Mouse (Mus musculus): ENCODE data around the gene Ngdn. TPM values are rescaled to one million over a fixed set of nuclear protein-coding genes. Genes with fewer than 3 reads are reported as not detected.
"Not testable (repeated sequence)": the region's sequence is repeated elsewhere in the genome, so short reads cannot be mapped to it uniquely, and the experiment has no call there.

Gene Ngdn
- polyA plus RNA-seq (2015; fragmentation: Nextera tagmentation; extraction: Ambion mirVana), result 70.7 and 73.9 TPM in 2 replicates

DNA sequence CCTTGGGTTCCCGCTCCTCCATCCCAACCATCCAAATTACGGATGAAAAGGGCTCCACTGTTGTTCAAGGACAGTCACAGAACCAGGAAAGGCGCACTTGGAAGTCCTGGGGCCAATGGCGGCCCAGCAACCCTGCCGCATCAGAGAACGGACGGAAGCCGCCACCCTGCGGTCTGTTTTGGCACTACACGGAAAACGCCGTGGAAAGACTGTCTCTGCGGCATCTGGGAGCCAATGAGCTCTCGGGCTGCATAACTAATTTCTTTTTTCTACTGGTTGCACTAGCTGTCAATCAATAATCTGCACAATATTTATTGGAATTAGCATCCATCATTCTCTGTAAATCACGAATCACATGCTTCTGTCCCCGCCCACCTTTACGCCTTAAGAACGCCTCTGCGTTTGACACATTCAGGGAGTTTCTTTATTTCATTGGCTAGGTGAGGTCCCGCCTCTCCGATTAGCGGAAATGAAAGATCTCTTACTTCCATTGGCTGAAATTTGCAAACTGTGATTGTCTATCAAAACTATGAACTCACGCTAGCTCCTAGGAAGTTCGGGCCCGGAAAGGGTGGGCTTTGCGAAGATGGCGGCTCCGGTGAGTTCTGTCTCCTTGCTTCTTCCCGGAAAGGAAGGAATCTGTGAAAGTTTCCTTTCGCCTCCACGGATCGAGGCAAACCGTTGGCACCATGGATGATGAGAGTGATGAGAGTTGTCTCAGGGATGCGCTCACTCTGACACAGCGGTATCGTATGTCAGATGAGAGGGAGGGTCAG lies at the start of gene Ngdn:
Ngdn (plus strand) TSS at position 464 of the 776 bp plus-strand sequence.
- H3K36me3 ChIP-seq, result peaks cover 16% of the 10 kb centered on the region
- H3K4me1 ChIP-seq, result no peaks in the 10 kb centered on the region
- peak within 1 kb of the TSS; percentile 68 for H3K9ac ChIP-seq
- WGBS, result under 1% methylated on average over 36 of the region's 36 CpGs
- H3K4me3 ChIP-seq (replicated peaks), result peak within 1 kb of the TSS; percentile 76
- H3K4me2 ChIP-seq (replicated peaks), result peak within 1 kb of the TSS; percentile 75
- H3K27me3 ChIP-seq, result no peaks in the 10 kb centered on the region
- peak; percentile 97 for ATAC-seq (ENCODE audit: insufficient number of reproducible peaks, low FRiP score, low TSS enrichment, low read depth)
- H3K27ac ChIP-seq (replicated peaks), result peak within 1 kb of the TSS; percentile 97
- H3K9me3 ChIP-seq (replicated peaks), result no peaks in the 10 kb centered on the region

DNA sequence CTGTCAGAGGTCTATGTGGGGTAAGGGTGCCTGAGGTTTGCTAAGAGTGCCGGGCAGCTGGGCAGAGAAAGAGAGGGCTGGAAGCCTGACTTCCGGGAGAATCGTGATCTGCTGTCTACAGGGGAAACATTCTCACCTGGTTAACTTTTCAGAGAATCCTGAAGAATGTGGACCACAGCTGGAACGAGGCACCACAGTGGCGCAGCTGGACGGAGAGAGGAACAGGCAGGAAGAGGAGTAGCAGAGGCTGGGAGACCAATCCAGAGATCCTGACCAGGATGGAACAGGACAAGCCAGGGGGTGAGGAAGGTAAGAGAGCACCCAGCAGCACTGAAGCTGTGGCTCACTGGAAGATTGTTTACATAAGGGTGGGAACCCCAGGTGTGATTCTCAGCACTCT lies 49.6 kb upstream of the Ngdn start:
- ATAC-seq (ENCODE audit: insufficient number of reproducible peaks, low FRiP score, low TSS enrichment, low read depth), result no peak
- no peaks in the 10 kb centered on the region for H3K4me1 ChIP-seq
- WGBS, result 65% methylated on average over 6 of the region's 6 CpGs
- no peak overlapping the region for H3K4me3 ChIP-seq (replicated peaks)
- no peaks in the 10 kb centered on the region for H3K27me3 ChIP-seq
- H3K36me3 ChIP-seq, result no peaks in the 10 kb centered on the region
- H3K9ac ChIP-seq, result no peak overlapping the region
- no peaks in the 10 kb centered on the region for H3K9me3 ChIP-seq (replicated peaks)
- no peak overlapping the region for H3K27ac ChIP-seq (replicated peaks)
- no peak overlapping the region for H3K4me2 ChIP-seq (replicated peaks)

DNA sequence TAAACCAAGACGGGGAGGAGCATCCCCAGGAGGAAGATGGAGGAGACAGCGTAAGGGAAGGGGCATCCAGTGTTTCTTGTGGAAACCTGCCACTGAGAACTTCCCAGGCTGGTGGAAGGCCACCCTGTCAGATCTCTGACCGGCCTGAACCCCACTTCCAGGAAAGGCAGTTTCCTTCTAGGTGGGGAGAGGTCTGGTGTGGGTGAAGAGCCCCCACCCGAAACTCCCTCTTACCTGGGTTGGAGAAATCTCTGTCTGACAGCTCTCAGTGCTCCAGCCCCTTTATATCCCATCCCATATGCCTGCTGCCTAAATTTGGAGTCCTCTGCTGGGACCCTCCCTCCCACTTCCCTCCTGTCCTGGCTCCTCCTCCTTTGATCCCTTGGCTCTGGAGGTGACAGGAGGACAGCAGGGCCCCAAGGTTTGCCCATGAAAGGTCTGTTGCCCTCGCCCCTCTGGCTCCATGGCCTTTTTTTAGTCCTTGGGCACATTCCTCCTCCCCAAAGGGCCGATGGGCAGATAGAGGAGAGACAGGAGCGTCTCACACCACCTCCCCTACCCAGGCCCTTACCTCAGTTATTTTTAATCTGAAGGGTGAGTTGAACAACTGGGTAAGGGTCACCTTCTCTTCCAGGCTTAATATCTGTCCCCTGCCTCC lies 48.8 kb upstream of the Ngdn start, which contains the start of gene Myh6:
Myh6 (minus strand) TSS at position 608 of the 658 bp plus-strand sequence.
- WGBS, result 71% methylated on average over 7 of the region's 7 CpGs
- H3K4me2 ChIP-seq (replicated peaks), result no peak within 1 kb of the TSS
- H3K27me3 ChIP-seq, result no peaks in the 10 kb centered on the region
- no peak for ATAC-seq (ENCODE audit: insufficient number of reproducible peaks, low FRiP score, low TSS enrichment, low read depth)
- no peak within 1 kb of the TSS for H3K9ac ChIP-seq
- H3K9me3 ChIP-seq (replicated peaks), result no peaks in the 10 kb centered on the region
- H3K36me3 ChIP-seq, result no peaks in the 10 kb centered on the region
- H3K4me3 ChIP-seq (replicated peaks), result no peak within 1 kb of the TSS
- H3K4me1 ChIP-seq, result no peaks in the 10 kb centered on the region
- no peak within 1 kb of the TSS for H3K27ac ChIP-seq (replicated peaks)

DNA sequence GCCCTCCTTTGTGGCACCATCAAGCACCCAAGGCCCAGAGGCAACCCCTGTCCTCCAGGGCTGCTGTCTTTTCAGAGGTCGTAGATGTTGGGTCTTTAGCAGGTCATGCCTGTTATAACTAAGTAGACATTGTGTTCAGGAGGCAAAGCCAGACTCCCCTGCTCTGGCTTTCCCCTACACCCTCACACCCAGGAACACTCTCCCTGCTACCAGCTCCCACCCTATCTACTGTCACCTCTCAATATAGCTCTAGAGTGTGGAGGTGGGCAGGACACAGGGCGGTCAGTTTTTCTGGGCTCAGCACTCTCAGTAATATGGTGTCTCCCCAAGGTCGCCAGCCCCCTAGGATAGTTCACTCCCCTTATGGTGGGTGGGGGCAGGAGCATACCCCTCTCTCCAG lies 47.4 kb upstream of the Ngdn start:
- Histone ChIP-seq H3K9me3 (replicated peaks) (no peaks in the 10 kb centered on the region), H3K36me3 (no peaks in the 10 kb centered on the region), H3K4me2 (replicated peaks) (no peak overlapping the region), H3K27ac (replicated peaks) (no peak overlapping the region), H3K9ac (no peak overlapping the region), H3K4me1 (no peaks in the 10 kb centered on the region), H3K27me3 (no peaks in the 10 kb centered on the region), H3K4me3 (replicated peaks) (no peak overlapping the region)
- no peak for ATAC-seq (ENCODE audit: insufficient number of reproducible peaks, low FRiP score, low TSS enrichment, low read depth)
- WGBS, result 80% methylated on average over 3 of the region's 3 CpGs

- Histone ChIP-seq H3K36me3 (no peaks in the 10 kb centered on the region), H3K9me3 (replicated peaks) (no peaks in the 10 kb centered on the region), H3K4me1 (no peaks in the 10 kb centered on the region), H3K4me2 (replicated peaks) (no peak overlapping the region), H3K4me3 (replicated peaks) (no peak overlapping the region), H3K27ac (replicated peaks) (no peak overlapping the region), H3K27me3 (no peaks in the 10 kb centered on the region), H3K9ac (no peak overlapping the region)
- no peak for ATAC-seq (ENCODE audit: insufficient number of reproducible peaks, low FRiP score, low TSS enrichment, low read depth)
Measured at GRCm38 (mm10) chr14:54968344-54968743, 46.9 kb upstream of the Ngdn start.

DNA sequence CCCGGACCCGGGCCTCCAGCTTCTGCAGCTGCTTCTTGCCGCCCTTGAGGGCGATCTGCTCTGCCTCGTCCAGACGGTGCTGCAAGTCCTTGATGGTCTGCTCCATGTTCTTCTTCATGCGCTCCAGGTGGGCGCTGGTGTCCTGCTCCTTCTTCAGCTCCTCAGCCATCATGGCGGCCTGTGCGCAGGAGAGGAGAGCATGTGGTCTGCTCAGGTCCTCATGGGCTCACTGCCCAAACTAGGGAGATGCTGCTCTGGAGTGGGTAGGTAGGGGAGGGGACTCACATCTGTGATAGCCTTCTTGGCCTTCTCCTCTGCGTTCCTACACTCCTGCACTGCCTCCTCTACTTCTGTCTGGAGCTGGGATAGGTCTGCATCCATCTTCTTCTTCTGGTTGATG lies 42.5 kb upstream of the Ngdn start:
- not testable (repeated sequence) for H3K9ac ChIP-seq; H3K27ac ChIP-seq (replicated peaks); H3K4me3 ChIP-seq (replicated peaks); H3K4me1 ChIP-seq; H3K4me2 ChIP-seq (replicated peaks); ATAC-seq (ENCODE audit: insufficient number of reproducible peaks, low FRiP score, low TSS enrichment, low read depth); H3K36me3 ChIP-seq; H3K27me3 ChIP-seq; H3K9me3 ChIP-seq (replicated peaks)
- 89% methylated on average over 9 of the region's 11 CpGs for WGBS

DNA sequence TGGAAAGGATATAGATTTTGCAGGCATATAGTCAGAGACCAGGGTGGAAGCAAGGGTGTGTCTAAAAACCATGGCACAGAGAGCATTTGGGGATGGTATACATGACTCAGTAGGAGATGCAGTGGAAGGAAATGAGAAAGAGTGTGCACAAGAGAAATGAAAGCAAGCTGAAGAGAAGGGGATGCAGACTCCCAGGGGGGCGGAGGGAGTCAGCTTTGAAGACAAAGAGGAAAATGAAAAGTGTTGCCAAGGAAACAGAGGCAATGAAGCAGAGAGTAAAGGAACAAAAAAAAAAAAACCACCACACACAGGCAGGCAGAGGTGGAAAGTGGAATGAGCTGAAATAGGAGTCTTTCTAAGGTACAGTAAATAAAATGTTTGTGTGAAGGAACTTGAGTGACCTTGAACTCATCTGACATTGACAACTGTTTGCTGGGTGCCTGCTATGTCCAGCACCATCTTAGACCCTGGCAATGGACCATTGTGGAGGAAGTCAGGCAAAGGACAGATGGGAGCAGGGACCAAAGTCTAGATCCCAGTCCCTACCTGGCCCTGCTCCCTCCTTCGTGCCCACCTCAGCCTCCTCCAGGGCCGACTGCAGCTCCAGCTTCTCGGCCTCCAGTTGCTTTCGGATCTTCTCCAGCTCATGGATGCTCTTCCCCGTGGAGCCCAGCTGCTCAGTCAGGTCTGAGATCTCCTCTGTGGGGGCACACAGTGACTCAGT lies 41.0 kb upstream of the Ngdn start:
- Histone ChIP-seq H3K4me1 (no peaks in the 10 kb centered on the region), H3K9ac (no peak overlapping the region), H3K36me3 (no peaks in the 10 kb centered on the region), H3K4me2 (replicated peaks) (no peak overlapping the region), H3K27ac (replicated peaks) (no peak overlapping the region), H3K4me3 (replicated peaks) (no peak overlapping the region), H3K27me3 (no peaks in the 10 kb centered on the region), H3K9me3 (replicated peaks) (no peaks in the 10 kb centered on the region)
- ATAC-seq (ENCODE audit: insufficient number of reproducible peaks, low FRiP score, low TSS enrichment, low read depth), result no peak
- 78% methylated on average over 6 of the region's 6 CpGs for WGBS

DNA sequence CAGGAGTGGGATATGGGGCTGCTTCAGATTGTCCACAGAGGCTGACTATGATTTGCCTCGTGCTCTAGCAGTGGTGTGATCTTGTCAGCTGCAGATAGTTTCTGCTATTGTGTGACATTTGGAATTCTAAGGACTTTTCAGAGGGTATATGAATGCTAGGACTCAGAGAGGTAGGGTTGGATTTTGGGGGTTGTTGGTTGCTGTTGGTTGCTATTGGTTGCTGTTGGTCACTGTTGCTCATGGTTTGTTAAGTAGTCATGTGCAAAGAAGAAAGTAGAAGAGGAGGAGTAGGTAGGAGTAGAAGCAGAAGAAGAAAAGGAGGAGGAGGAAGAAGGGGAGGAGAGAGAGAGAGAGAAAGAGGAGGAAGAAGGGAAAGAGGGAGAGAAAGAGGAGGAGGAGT lies 38.6 kb upstream of the Ngdn start, which contains the start of gene Gm17428:
Gm17428 (plus strand) TSS at position 301 of the 400 bp plus-strand sequence.
- Histone ChIP-seq H3K9ac (no peak within 1 kb of the TSS), H3K9me3 (replicated peaks) (no peaks in the 10 kb centered on the region)
- ATAC-seq (ENCODE audit: insufficient number of reproducible peaks, low FRiP score, low TSS enrichment, low read depth), result no peak

DNA sequence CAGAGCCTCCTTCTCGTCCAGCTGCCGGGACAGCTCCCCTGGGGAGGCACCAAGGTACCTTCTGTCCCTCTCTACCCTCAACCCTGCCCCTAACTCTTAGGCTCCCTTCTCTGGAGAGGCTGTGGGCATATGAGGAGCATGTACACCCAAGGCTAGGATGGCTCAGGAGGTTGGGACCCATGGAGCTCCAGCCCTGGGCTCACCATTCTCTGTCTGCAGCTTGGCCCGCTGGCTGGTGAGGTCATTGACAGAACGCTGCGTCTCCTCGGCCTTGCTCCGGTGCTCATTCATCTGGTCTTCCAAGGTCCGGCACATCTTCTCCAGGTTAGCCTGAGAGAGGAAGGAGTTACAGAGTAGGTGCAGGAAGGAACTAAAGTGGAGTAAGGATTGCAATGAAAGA lies 36.6 kb upstream of the Ngdn start:
- ATAC-seq (ENCODE audit: insufficient number of reproducible peaks, low FRiP score, low TSS enrichment, low read depth), result no peak
- WGBS, result 86% methylated on average over 8 of the region's 8 CpGs
- H3K27me3 ChIP-seq, result no peaks in the 10 kb centered on the region

More for the DNA sequence above, 38.6 kb upstream of the Ngdn start, which contains the start of gene Gm17428:
- H3K4me3 ChIP-seq (replicated peaks), result no peak within 1 kb of the TSS
- H3K27ac ChIP-seq (replicated peaks), result no peak within 1 kb of the TSS
- H3K36me3 ChIP-seq, result no peaks in the 10 kb centered on the region
- H3K27me3 ChIP-seq, result no peaks in the 10 kb centered on the region
- WGBS, result 50% methylated on average over 1 of the region's 1 CpGs
- H3K4me2 ChIP-seq (replicated peaks), result no peak within 1 kb of the TSS
- no peaks in the 10 kb centered on the region for H3K4me1 ChIP-seq

DNA sequence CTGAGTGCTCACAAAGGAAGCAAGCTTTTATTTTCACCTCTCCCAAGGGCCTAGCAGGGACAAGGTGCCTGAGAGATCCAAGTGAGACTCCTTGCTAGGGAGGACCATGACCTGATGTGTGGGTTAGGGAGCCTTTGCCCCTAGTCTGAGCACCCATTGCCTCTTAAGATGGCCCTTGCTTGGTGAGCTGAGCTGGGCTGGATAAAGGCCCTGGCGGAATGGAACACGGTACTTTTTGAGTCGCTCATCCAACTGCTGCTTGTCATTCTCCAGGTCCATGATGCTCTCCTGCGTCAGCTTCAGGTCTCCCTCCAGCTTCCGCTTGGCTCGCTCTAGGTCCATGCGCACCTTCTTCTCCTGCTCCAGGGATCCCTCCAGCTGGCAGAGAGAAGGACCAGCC lies 33.3 kb upstream of the Ngdn start:
- Histone ChIP-seq H3K4me2 (replicated peaks) (no peak overlapping the region), H3K27me3 (no peaks in the 10 kb centered on the region), H3K9ac (no peak overlapping the region), H3K4me1 (no peaks in the 10 kb centered on the region), H3K27ac (replicated peaks) (no peak overlapping the region), H3K9me3 (replicated peaks) (no peaks in the 10 kb centered on the region), H3K36me3 (no peaks in the 10 kb centered on the region), H3K4me3 (replicated peaks) (no peak overlapping the region)
- WGBS, result 91% methylated on average over 7 of the region's 7 CpGs
- ATAC-seq (ENCODE audit: insufficient number of reproducible peaks, low FRiP score, low TSS enrichment, low read depth), result no peak

More for the DNA sequence above, 36.6 kb upstream of the Ngdn start:
- Histone ChIP-seq H3K9me3 (replicated peaks) (no peaks in the 10 kb centered on the region), H3K9ac (no peak overlapping the region), H3K27ac (replicated peaks) (no peak overlapping the region), H3K4me3 (replicated peaks) (no peak overlapping the region), H3K36me3 (no peaks in the 10 kb centered on the region), H3K4me2 (replicated peaks) (no peak overlapping the region), H3K4me1 (no peaks in the 10 kb centered on the region)

GRCm38 (mm10) chr14:54988350-54988874 lies 26.8 kb upstream of the Ngdn start:
- H3K4me1 ChIP-seq; H3K27ac ChIP-seq (replicated peaks); H3K9ac ChIP-seq; H3K4me3 ChIP-seq (replicated peaks); H3K27me3 ChIP-seq; H3K36me3 ChIP-seq; H3K9me3 ChIP-seq (replicated peaks); H3K4me2 ChIP-seq (replicated peaks); ATAC-seq (ENCODE audit: insufficient number of reproducible peaks, low FRiP score, low TSS enrichment, low read depth): not testable (repeated sequence)
- 91% methylated on average over 9 of the region's 9 CpGs for WGBS
